Mouse (Mus musculus) thymus, adult 18-20 months (tissue): ENCODE results near the gene Defa20.
"Not testable (repeated sequence)": the region's sequence is repeated elsewhere in the genome, so short reads cannot be mapped to it uniquely, and the experiment has no call there.

Experiments used
- DNase-seq, 2 experiments: peaks; one replicate each; pipeline ENCODE4 v3.0.0; 2022; ENCODE audit warnings: mixed read lengths in 2 of 2

Gene Defa20

DNA sequence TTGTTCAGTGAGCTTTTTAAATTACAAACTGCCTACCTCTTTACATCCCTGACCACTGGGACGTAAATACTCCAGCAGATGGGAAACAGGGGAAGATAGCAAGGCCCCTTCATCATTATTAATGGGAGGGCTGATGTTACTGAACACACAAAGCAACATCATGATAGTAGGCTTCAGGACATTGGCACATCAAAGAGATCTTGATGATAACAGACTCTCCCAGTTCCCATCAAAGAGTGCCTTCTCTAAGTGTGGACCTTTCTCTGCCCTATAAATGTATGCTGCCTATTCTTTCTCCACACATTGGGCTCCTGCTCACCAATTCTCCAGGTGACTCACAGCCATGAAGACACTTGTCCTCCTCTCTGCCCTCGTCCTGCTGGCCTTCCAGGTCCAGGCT lies at the start of gene Defa20:
Gene Defa20, plus strand, starts transcription at position 301 of the 400 bp plus-strand sequence.
- DNase-seq = not testable (repeated sequence)

DNA sequence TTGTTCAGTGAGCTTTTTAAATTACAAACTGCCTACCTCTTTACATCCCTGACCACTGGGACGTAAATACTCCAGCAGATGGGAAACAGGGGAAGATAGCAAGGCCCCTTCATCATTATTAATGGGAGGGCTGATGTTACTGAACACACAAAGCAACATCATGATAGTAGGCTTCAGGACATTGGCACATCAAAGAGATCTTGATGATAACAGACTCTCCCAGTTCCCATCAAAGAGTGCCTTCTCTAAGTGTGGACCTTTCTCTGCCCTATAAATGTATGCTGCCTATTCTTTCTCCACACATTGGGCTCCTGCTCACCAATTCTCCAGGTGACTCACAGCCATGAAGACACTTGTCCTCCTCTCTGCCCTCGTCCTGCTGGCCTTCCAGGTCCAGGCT lies 19.7 kb downstream of the Defa20 start, which contains the start of gene Defa32:
Gene Defa32, plus strand, starts transcription at position 301 of the 400 bp plus-strand sequence.
- not testable (repeated sequence) for DNase-seq
